Mouse (Mus musculus) forebrain, embryonic 15.5 days (tissue): Measurements from ENCODE around the gene Gm4301. TPM values are rescaled to one million over a fixed set of nuclear protein-coding genes. Genes with fewer than 3 reads are reported as not detected.
"Not testable (repeated sequence)": the region's sequence is repeated elsewhere in the genome, so short reads cannot be mapped to it uniquely, and the experiment has no call there.

Source experiments
- ATAC-seq: fragments of 200-750 bp; cut with Nextera tagmentation; replicated peaks from 2 replicates; pipeline ENCODE4 v1.8.0; 2017; ENCODE audit warnings: mild to moderate bottlenecking, moderate TSS enrichment, moderate library complexity
- H3K27ac ChIP-seq: fragments of 300-500 bp; sonication (generic); replicated peaks from 2 replicates; pipeline ENCODE4 v1.5.1; 2015; ENCODE audit warnings: mild to moderate bottlenecking, inconsistent platforms
- H3K27me3 ChIP-seq: fragments of 300-500 bp; sonication (generic); 2 replicates; pipeline ENCODE4 v1.6.1; 2015; ENCODE audit warnings: inconsistent platforms
- H3K36me3 ChIP-seq: fragments of 300-500 bp; sonication (generic); 2 replicates; pipeline ENCODE4 v1.6.1; 2015; ENCODE audit warnings: mild to moderate bottlenecking, inconsistent platforms
- H3K4me1 ChIP-seq: fragments of 300-500 bp; sonication (generic); 2 replicates; pipeline ENCODE4 v1.6.1; 2015; ENCODE audit warnings: inconsistent platforms
- H3K4me2 ChIP-seq: fragments of 300-500 bp; sonication (generic); replicated peaks from 2 replicates; pipeline ENCODE4 v1.6.1; 2015; ENCODE audit warnings: mild to moderate bottlenecking, inconsistent platforms
- H3K4me3 ChIP-seq: fragments of 300-500 bp; sonication (generic); 2 replicates; pipeline ENCODE4 v1.5.1; 2015; ENCODE audit warnings: mild to moderate bottlenecking, inconsistent platforms
- H3K9ac ChIP-seq: fragments of 300-500 bp; sonication (generic); replicated peaks from 2 replicates; pipeline ENCODE4 v1.6.1; 2015; ENCODE audit warnings: mild to moderate bottlenecking, inconsistent platforms
- H3K9me3 ChIP-seq: fragments of 300-500 bp; sonication (generic); 2 replicates; pipeline ENCODE4 v1.6.1; 2016; ENCODE audit warnings: inconsistent platforms
- WGBS: fragments of 180-500 bp; shearing (Covaris S2); methylation state at CpG from one replicate; pipeline ENCODE4 v1.1.7; 2015; ENCODE audit warnings: mixed read lengths; 5-methylcytosine and 5-hydroxymethylcytosine counted together
- polyA plus RNA-seq: library from polyadenylated mRNA; unstranded; fragments of >200 nt; fragmentation: Nextera tagmentation; extraction: Ambion mirVana; gene quantifications from 2 replicates; pipeline ENCODE4 v1.2.1, GENCODE M21; 2015

The Gm4301 gene
- not detected in 2 replicates for polyA plus RNA-seq

- not testable (repeated sequence) for H3K27ac ChIP-seq, H3K4me2 ChIP-seq, H3K4me3 ChIP-seq, H3K9ac ChIP-seq, H3K27me3 ChIP-seq, H3K9me3 ChIP-seq, H3K4me1 ChIP-seq, ATAC-seq, H3K36me3 ChIP-seq
- no CpG with 5 or more reads among the region's 2 CpGs for WGBS
Observed at GRCm38 (mm10) chr10:100335376-100335775, at the start of gene Gm4301. TSS of gene Gm4301 (plus strand) at chr10:100335676.

DNA sequence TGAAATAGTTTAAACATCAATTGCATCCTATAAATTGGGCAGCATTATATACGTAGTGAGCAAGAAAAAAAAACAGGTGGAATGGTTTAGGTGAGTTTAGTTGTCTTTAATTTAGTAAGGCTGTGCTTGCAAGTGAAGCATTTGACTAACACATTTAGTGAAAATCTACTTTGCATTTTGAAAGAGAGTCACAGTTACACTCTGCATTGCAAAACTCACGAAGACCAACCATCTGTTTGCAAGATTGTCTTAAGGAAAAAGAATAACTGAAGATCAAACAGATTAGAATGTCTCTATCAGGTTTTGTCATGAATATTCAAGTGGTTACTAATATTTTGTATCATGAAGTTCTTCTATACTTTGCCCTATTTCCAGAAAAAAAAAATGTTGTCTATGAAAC, 39.4 kb upstream of the Gm4301 start:
- 71% methylated on average over 2 of the region's 2 CpGs for WGBS
- Histone ChIP-seq H3K4me1 (no peaks in the 10 kb centered on the region), H3K9ac (no peak overlapping the region), H3K36me3 (no peaks in the 10 kb centered on the region), H3K9me3 (no peaks in the 10 kb centered on the region), H3K27me3 (no peaks in the 10 kb centered on the region), H3K4me2 (no peak overlapping the region), H3K27ac (no peak overlapping the region), H3K4me3 (no peak overlapping the region)
- ATAC-seq = no peak

- not testable (repeated sequence) for ATAC-seq, H3K9me3 ChIP-seq, H3K4me1 ChIP-seq, H3K36me3 ChIP-seq, H3K27ac ChIP-seq, H3K4me3 ChIP-seq, H3K4me2 ChIP-seq, H3K27me3 ChIP-seq, H3K9ac ChIP-seq
Observed at GRCm38 (mm10) chr10:100300106-100300505, 35.4 kb upstream of the Gm4301 start.

- not testable (repeated sequence) for H3K9ac ChIP-seq, H3K27ac ChIP-seq, H3K27me3 ChIP-seq, H3K9me3 ChIP-seq, H3K36me3 ChIP-seq, H3K4me2 ChIP-seq, H3K4me3 ChIP-seq, ATAC-seq, H3K4me1 ChIP-seq
- WGBS = no CpG with 5 or more reads among the region's 3 CpGs
Observed at GRCm38 (mm10) chr10:100340536-100340935, 5.1 kb downstream of the Gm4301 start, which contains the start of gene Gm4302. TSS of gene Gm4302 (plus strand) at chr10:100340836.

DNA sequence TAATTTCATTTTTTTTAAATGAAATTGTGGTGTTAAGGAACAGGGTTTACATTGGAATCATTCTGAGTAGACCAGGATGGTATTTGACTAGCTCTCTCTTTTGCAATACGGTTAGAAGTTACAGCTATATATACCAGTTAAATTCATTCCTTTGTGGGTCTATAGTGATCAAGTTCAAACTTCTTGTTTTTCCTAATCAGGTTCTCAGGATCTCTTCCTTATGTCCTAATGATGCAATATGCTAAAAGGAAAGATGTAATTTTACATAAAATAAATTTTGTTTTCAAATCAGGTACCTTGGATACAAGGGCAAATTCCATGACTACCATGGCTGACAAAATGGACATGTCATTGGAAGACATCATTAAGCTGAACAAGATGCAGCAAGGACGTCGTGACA, 10.2 kb downstream of the Gm4301 start, which contains the start of gene Gm4303:
TSS of gene Gm4303 (plus strand) at position 301 of the 400 bp plus-strand sequence.
- not testable (repeated sequence) for ATAC-seq, H3K9me3 ChIP-seq, H3K4me1 ChIP-seq, H3K4me2 ChIP-seq, H3K4me3 ChIP-seq, H3K27ac ChIP-seq, H3K27me3 ChIP-seq, H3K9ac ChIP-seq, H3K36me3 ChIP-seq
- no CpG with 5 or more reads among the region's 3 CpGs for WGBS

- H3K4me2 ChIP-seq, H3K27ac ChIP-seq, H3K4me1 ChIP-seq, H3K27me3 ChIP-seq, H3K9ac ChIP-seq, H3K9me3 ChIP-seq, H3K4me3 ChIP-seq, ATAC-seq, H3K36me3 ChIP-seq: not testable (repeated sequence)
- no CpG with 5 or more reads among the region's 3 CpGs for WGBS
Observed at GRCm38 (mm10) chr10:100350793-100351192, 15.3 kb downstream of the Gm4301 start, which contains the start of gene Gm4305. TSS of gene Gm4305 (plus strand) at chr10:100351093.

- H3K9me3 ChIP-seq, H3K36me3 ChIP-seq, H3K9ac ChIP-seq, H3K4me3 ChIP-seq, H3K27ac ChIP-seq, ATAC-seq, H3K4me1 ChIP-seq, H3K4me2 ChIP-seq, H3K27me3 ChIP-seq: not testable (repeated sequence)
- 81% methylated on average over 2 of the region's 2 CpGs for WGBS
Observed at GRCm38 (mm10) chr10:100356841-100357240, 21.4 kb downstream of the Gm4301 start.

DNA sequence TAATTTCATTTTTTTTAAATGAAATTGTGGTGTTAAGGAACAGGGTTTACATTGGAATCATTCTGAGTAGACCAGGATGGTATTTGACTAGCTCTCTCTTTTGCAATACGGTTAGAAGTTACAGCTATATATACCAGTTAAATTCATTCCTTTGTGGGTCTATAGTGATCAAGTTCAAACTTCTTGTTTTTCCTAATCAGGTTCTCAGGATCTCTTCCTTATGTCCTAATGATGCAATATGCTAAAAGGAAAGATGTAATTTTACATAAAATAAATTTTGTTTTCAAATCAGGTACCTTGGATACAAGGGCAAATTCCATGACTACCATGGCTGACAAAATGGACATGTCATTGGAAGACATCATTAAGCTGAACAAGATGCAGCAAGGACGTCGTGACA, 25.6 kb downstream of the Gm4301 start, which contains the start of gene Gm4307:
TSS of gene Gm4307 (plus strand) at position 301 of the 400 bp plus-strand sequence.
- WGBS = no CpG with 5 or more reads among the region's 3 CpGs
- not testable (repeated sequence) for H3K4me3 ChIP-seq

DNA sequence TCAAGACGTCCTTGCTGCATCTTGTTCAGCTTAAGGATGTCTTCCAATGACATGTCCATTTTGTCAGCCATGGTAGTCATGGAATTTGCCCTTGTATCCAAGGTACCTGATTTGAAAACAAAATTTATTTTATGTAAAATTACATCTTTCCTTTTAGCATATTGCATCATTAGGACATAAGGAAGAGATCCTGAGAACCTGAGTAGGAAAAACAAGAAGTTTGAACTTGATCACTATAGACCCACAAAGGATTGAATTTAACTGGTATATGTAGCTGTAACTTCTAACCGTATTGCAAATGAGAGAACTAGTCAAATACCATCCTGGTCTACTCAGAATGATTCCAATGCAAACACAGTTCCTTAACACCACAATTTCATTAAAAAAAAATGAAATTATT, 47.0 kb downstream of the Gm4301 start, which contains the start of gene Gm4312:
TSS of gene Gm4312 (minus strand) at position 101 of the 400 bp plus-strand sequence.
- H3K4me3 ChIP-seq, H3K27ac ChIP-seq, H3K4me1 ChIP-seq, ATAC-seq, H3K27me3 ChIP-seq, H3K4me2 ChIP-seq, H3K36me3 ChIP-seq, H3K9ac ChIP-seq, H3K9me3 ChIP-seq: not testable (repeated sequence)
- no CpG with 5 or more reads among the region's 2 CpGs for WGBS

More for the DNA sequence above, 25.6 kb downstream of the Gm4301 start, which contains the start of gene Gm4307:
- not testable (repeated sequence) for H3K36me3 ChIP-seq, ATAC-seq, H3K4me1 ChIP-seq, H3K27me3 ChIP-seq, H3K4me2 ChIP-seq, H3K9me3 ChIP-seq, H3K9ac ChIP-seq, H3K27ac ChIP-seq

Other genes with a start within 250 kb of the Gm4301 start
- not detected in 2 replicates for gene Gm4302, start 5.2 kb downstream of the Gm4301 start, polyA plus RNA-seq
- not detected in 2 replicates for gene Gm4303, start 10.3 kb downstream of the Gm4301 start, polyA plus RNA-seq
- gene Gm4305, start 15.4 kb downstream of the Gm4301 start, polyA plus RNA-seq = not detected in 2 replicates
- gene Gm4307, start 25.7 kb downstream of the Gm4301 start, polyA plus RNA-seq = not detected in 2 replicates
- not detected in 2 replicates for gene Gm4312, start 46.9 kb downstream of the Gm4301 start, polyA plus RNA-seq
- gene Tmtc3, start 151.7 kb downstream of the Gm4301 start, polyA plus RNA-seq = 9.6 and 10.1 TPM in 2 replicates
- gene Cep290, start 151.9 kb downstream of the Gm4301 start, polyA plus RNA-seq = 6.9 and 7.7 TPM in 2 replicates